Mouse (Mus musculus): ENCODE data around the gene Olfr1181. TPM values are rescaled to one million over a fixed set of nuclear protein-coding genes. Genes with fewer than 3 reads are reported as not detected.
"Not testable (repeated sequence)": the region's sequence is repeated elsewhere in the genome, so short reads cannot be mapped to it uniquely, and the experiment has no call there.

Olfr1181 gene
- polyA plus RNA-seq (2014; fragmentation: Nextera tagmentation; extraction: Ambion mirVana): not detected in 2 replicates

- H3K4me2 ChIP-seq (ENCODE audit: low read depth, severe bottlenecking): no peak within 1 kb of the TSS
- ATAC-seq (ENCODE audit: insufficient number of reproducible peaks, low FRiP score, low TSS enrichment, low read depth) (no peak), DNase-seq (ENCODE audit: low spot score) (no peak)
- 91% methylated on average over 1 of the region's 1 CpGs for WGBS
- no peak within 1 kb of the TSS for H3K9ac ChIP-seq (ENCODE audit: low read length)
- H3K9me3 ChIP-seq (ENCODE audit: control insufficient read depth, low read length): no peaks in the 10 kb centered on the region
- H3K27me3 ChIP-seq (ENCODE audit: control insufficient read depth, insufficient read depth, low read length): no peaks in the 10 kb centered on the region
- H3K36me3 ChIP-seq (ENCODE audit: control insufficient read depth, insufficient read depth, low read length): no peaks in the 10 kb centered on the region
- H3K27ac ChIP-seq (replicated peaks; ENCODE audit: low read depth, low read length): no peak within 1 kb of the TSS
- H3K4me3 ChIP-seq (ENCODE audit: low read depth, low read length): no peak within 1 kb of the TSS
- H3K4me1 ChIP-seq (ENCODE audit: control insufficient read depth, insufficient read depth, low read length): no peaks in the 10 kb centered on the region
Measured at GRCm38 (mm10) chr2:88426071-88426470, at the start of gene Olfr1181. Gene Olfr1181 (minus strand): TSS chr2:88426171.

DNA sequence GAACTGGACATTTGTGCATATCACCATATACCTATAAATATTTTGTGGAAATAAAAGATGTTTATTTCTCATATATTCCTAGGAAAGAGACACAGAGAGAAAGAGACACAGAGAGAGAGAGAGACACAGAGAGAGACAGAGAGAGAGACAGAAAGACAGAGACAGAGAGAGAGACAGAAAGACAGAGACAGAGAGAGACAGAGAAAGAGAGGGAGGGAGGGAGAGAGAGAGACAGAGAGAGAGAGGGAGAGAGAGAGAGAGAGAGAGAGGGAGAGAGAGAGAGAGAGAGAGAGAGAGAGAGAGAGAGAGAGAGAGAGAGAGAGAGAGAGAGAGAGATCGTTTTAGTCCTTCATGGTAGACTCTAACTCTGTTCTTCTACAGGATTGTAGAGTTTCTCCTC, 28.6 kb upstream of the Olfr1181 start, which contains the start of gene Olfr1183:
TSS of gene Olfr1183 (plus strand) at position 301 of the 400 bp plus-strand sequence.
- DNase-seq (ENCODE audit: low spot score); H3K4me1 ChIP-seq (ENCODE audit: control insufficient read depth, insufficient read depth, low read length); H3K4me2 ChIP-seq (ENCODE audit: low read depth, severe bottlenecking); H3K27ac ChIP-seq (replicated peaks; ENCODE audit: low read depth, low read length); ATAC-seq (ENCODE audit: insufficient number of reproducible peaks, low FRiP score, low TSS enrichment, low read depth); H3K9me3 ChIP-seq (ENCODE audit: control insufficient read depth, low read length); H3K4me3 ChIP-seq (ENCODE audit: low read depth, low read length); H3K36me3 ChIP-seq (ENCODE audit: control insufficient read depth, insufficient read depth, low read length); H3K27me3 ChIP-seq (ENCODE audit: control insufficient read depth, insufficient read depth, low read length); H3K9ac ChIP-seq (ENCODE audit: low read length): not testable (repeated sequence)
- WGBS: 58% methylated on average over 1 of the region's 1 CpGs

DNA sequence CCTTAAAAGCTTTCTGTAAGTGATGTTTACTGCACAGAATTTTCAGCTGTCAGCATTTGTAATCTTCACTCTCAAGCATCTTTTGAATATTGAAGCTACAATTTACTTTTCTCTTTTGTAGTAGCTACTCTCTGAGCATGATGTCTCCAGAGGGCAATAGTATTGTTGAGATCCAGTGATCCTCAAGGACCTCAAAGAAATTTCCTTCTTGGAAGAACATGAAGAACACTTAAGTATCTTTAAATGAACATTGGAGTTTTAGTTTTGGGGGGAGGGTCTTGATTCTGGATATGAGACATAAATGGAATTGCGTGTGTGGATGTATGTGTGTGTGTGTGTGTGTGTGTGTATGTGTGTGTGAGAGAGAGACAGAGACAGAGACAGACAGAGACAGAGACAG, 23.1 kb upstream of the Olfr1181 start, which contains the start of gene Gm13757:
TSS of gene Gm13757 (minus strand) at position 101 of the 400 bp plus-strand sequence.
- H3K9ac ChIP-seq (ENCODE audit: low read length): no peak within 1 kb of the TSS
- no peak within 1 kb of the TSS for H3K27ac ChIP-seq (replicated peaks; ENCODE audit: low read depth, low read length)
- H3K4me2 ChIP-seq (ENCODE audit: low read depth, severe bottlenecking): no peak within 1 kb of the TSS
- H3K27me3 ChIP-seq (ENCODE audit: control insufficient read depth, insufficient read depth, low read length): no peaks in the 10 kb centered on the region
- ATAC-seq (ENCODE audit: insufficient number of reproducible peaks, low FRiP score, low TSS enrichment, low read depth) (no peak), DNase-seq (ENCODE audit: low spot score) (no peak)
- 89% methylated on average over 1 of the region's 1 CpGs for WGBS
- no peaks in the 10 kb centered on the region for H3K4me1 ChIP-seq (ENCODE audit: control insufficient read depth, insufficient read depth, low read length)
- H3K9me3 ChIP-seq (ENCODE audit: control insufficient read depth, low read length): no peaks in the 10 kb centered on the region
- no peaks in the 10 kb centered on the region for H3K36me3 ChIP-seq (ENCODE audit: control insufficient read depth, insufficient read depth, low read length)
- no peak within 1 kb of the TSS for H3K4me3 ChIP-seq (ENCODE audit: low read depth, low read length)

- Histone ChIP-seq H3K4me2 (ENCODE audit: low read depth, severe bottlenecking) (no peak within 1 kb of the TSS), H3K9ac (ENCODE audit: low read length) (no peak within 1 kb of the TSS), H3K27me3 (ENCODE audit: control insufficient read depth, insufficient read depth, low read length) (no peaks in the 10 kb centered on the region), H3K4me3 (ENCODE audit: low read depth, low read length) (no peak within 1 kb of the TSS), H3K36me3 (ENCODE audit: control insufficient read depth, insufficient read depth, low read length) (no peaks in the 10 kb centered on the region), H3K9me3 (ENCODE audit: control insufficient read depth, low read length) (no peaks in the 10 kb centered on the region), H3K4me1 (ENCODE audit: control insufficient read depth, insufficient read depth, low read length) (no peaks in the 10 kb centered on the region), H3K27ac (replicated peaks; ENCODE audit: low read depth, low read length) (no peak within 1 kb of the TSS)
- ATAC-seq (ENCODE audit: insufficient number of reproducible peaks, low FRiP score, low TSS enrichment, low read depth) (no peak), DNase-seq (ENCODE audit: low spot score) (no peak)
- WGBS: 79% methylated on average over 2 of the region's 2 CpGs
Measured at GRCm38 (mm10) chr2:88419051-88419450, 6.9 kb downstream of the Olfr1181 start, which contains the start of gene Olfr1180. Gene Olfr1180 (minus strand): TSS chr2:88419151.

DNA sequence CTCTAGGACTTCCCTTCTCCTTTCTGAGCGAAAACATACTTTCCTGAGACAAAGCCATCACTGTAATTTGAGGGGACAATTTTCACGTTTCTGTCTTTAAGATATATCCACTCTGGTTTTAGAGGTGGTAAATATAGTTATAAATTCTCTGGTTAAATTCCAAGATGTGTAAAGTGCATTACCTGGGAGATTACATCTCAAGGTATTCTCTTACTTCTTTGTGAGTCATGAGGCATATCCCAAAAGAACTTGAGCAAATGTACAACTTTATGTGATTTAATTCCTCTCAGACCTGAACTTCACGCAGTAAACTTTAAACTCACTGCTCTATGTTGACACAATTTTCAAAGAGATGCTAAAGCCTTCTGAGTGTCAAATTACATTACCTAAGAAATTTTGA, 19.6 kb downstream of the Olfr1181 start, which contains the start of gene Olfr1179:
TSS of gene Olfr1179 (minus strand) at position 101 of the 400 bp plus-strand sequence.
- ATAC-seq (ENCODE audit: insufficient number of reproducible peaks, low FRiP score, low TSS enrichment, low read depth): no peak
- WGBS: 82% methylated on average over 3 of the region's 3 CpGs
- H3K4me1 ChIP-seq (ENCODE audit: control insufficient read depth, insufficient read depth, low read length): no peaks in the 10 kb centered on the region

DNA sequence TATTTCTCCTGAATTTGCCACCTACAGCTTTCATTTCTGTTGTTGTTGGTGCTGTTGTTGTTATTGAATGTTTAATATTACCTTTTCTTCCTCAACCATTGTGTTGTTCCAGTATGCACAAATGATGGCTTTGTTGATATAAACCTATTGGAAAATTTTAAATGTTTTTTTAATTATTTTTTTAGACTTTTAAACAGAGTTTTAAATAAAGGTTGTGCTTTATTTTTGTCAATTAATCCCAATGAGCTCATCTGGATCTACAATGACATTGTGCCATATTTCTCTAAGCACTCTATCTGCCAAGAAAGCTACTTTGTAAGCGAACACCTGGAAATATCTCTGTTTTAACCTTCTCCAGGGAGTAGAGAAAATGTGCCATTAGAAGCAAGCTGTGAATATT, 39.2 kb downstream of the Olfr1181 start, which contains the start of gene Olfr1178:
TSS of gene Olfr1178 (plus strand) at position 301 of the 400 bp plus-strand sequence.
- no peak within 1 kb of the TSS for H3K27ac ChIP-seq (replicated peaks; ENCODE audit: low read depth, low read length)
- no peaks in the 10 kb centered on the region for H3K9me3 ChIP-seq (ENCODE audit: control insufficient read depth, low read length)
- H3K9ac ChIP-seq (ENCODE audit: low read length): no peak within 1 kb of the TSS
- no peaks in the 10 kb centered on the region for H3K27me3 ChIP-seq (ENCODE audit: control insufficient read depth, insufficient read depth, low read length)
- WGBS: 87% methylated on average over 1 of the region's 1 CpGs
- DNase-seq (ENCODE audit: low spot score) (no peak), ATAC-seq (ENCODE audit: insufficient number of reproducible peaks, low FRiP score, low TSS enrichment, low read depth) (no peak)
- H3K36me3 ChIP-seq (ENCODE audit: control insufficient read depth, insufficient read depth, low read length): no peaks in the 10 kb centered on the region
- H3K4me1 ChIP-seq (ENCODE audit: control insufficient read depth, insufficient read depth, low read length): no peaks in the 10 kb centered on the region
- no peak within 1 kb of the TSS for H3K4me3 ChIP-seq (ENCODE audit: low read depth, low read length)
- H3K4me2 ChIP-seq (ENCODE audit: low read depth, severe bottlenecking): no peak within 1 kb of the TSS

More for the DNA sequence above, 19.6 kb downstream of the Olfr1181 start, which contains the start of gene Olfr1179:
- H3K9me3 ChIP-seq (ENCODE audit: control insufficient read depth, low read length): no peaks in the 10 kb centered on the region
- H3K27me3 ChIP-seq (ENCODE audit: control insufficient read depth, insufficient read depth, low read length): no peaks in the 10 kb centered on the region
- H3K9ac ChIP-seq (ENCODE audit: low read length): no peak within 1 kb of the TSS
- no peak for DNase-seq (ENCODE audit: low spot score)
- H3K27ac ChIP-seq (replicated peaks; ENCODE audit: low read depth, low read length): no peak within 1 kb of the TSS
- no peak within 1 kb of the TSS for H3K4me2 ChIP-seq (ENCODE audit: low read depth, severe bottlenecking)
- H3K36me3 ChIP-seq (ENCODE audit: control insufficient read depth, insufficient read depth, low read length): no peaks in the 10 kb centered on the region
- no peak within 1 kb of the TSS for H3K4me3 ChIP-seq (ENCODE audit: low read depth, low read length)

Other genes with a start within 250 kb of the Olfr1181 start
- not detected in 2 replicates for gene Olfr1168, start 244.3 kb downstream of the Olfr1181 start, polyA plus RNA-seq (2014; fragmentation: Nextera tagmentation; extraction: Ambion mirVana)
- gene Olfr1170, start 197.8 kb downstream of the Olfr1181 start, polyA plus RNA-seq (2014; fragmentation: Nextera tagmentation; extraction: Ambion mirVana): not detected in 2 replicates
- not detected in 2 replicates for gene Olfr1173, start 146.3 kb downstream of the Olfr1181 start, polyA plus RNA-seq (2014; fragmentation: Nextera tagmentation; extraction: Ambion mirVana)
- gene Olfr1174-ps, start 111.0 kb downstream of the Olfr1181 start, polyA plus RNA-seq (2014; fragmentation: Nextera tagmentation; extraction: Ambion mirVana): not detected in 2 replicates
- not detected in 2 replicates for gene Olfr1175-ps, start 99.0 kb downstream of the Olfr1181 start, polyA plus RNA-seq (2014; fragmentation: Nextera tagmentation; extraction: Ambion mirVana)
- gene Olfr1176, start 89.5 kb downstream of the Olfr1181 start, polyA plus RNA-seq (2014; fragmentation: Nextera tagmentation; extraction: Ambion mirVana): not detected in 2 replicates
- not detected in 2 replicates for gene Olfr1177-ps, start 79.7 kb downstream of the Olfr1181 start, polyA plus RNA-seq (2014; fragmentation: Nextera tagmentation; extraction: Ambion mirVana)
- gene Olfr1178, start 39.1 kb downstream of the Olfr1181 start, polyA plus RNA-seq (2014; fragmentation: Nextera tagmentation; extraction: Ambion mirVana): not detected in 2 replicates
- not detected in 2 replicates for gene Olfr1179, start 19.7 kb downstream of the Olfr1181 start, polyA plus RNA-seq (2014; fragmentation: Nextera tagmentation; extraction: Ambion mirVana)
- not detected in 2 replicates for gene Olfr1180, start 7.0 kb downstream of the Olfr1181 start, polyA plus RNA-seq (2014; fragmentation: Nextera tagmentation; extraction: Ambion mirVana)
- gene Gm13757, start 23.0 kb upstream of the Olfr1181 start, polyA plus RNA-seq (2014; fragmentation: Nextera tagmentation; extraction: Ambion mirVana): not detected in 2 replicates
- not detected in 2 replicates for gene Olfr1183, start 28.7 kb upstream of the Olfr1181 start, polyA plus RNA-seq (2014; fragmentation: Nextera tagmentation; extraction: Ambion mirVana)
- not detected in 2 replicates for gene Olfr1184, start 57.4 kb upstream of the Olfr1181 start, polyA plus RNA-seq (2014; fragmentation: Nextera tagmentation; extraction: Ambion mirVana)
- gene Olfr1185-ps1, start 67.1 kb upstream of the Olfr1181 start, polyA plus RNA-seq (2014; fragmentation: Nextera tagmentation; extraction: Ambion mirVana): not detected in 2 replicates
- not detected in 2 replicates for gene Olfr1186, start 92.4 kb upstream of the Olfr1181 start, polyA plus RNA-seq (2014; fragmentation: Nextera tagmentation; extraction: Ambion mirVana)
- not detected in 2 replicates for gene Olfr1188, start 130.8 kb upstream of the Olfr1181 start, polyA plus RNA-seq (2014; fragmentation: Nextera tagmentation; extraction: Ambion mirVana)
- not detected in 2 replicates for gene Olfr1189, start 160.3 kb upstream of the Olfr1181 start, polyA plus RNA-seq (2014; fragmentation: Nextera tagmentation; extraction: Ambion mirVana)
- not detected in 2 replicates for gene Olfr1191-ps1, start 214.4 kb upstream of the Olfr1181 start, polyA plus RNA-seq (2014; fragmentation: Nextera tagmentation; extraction: Ambion mirVana)
- gene Olfr1192-ps1, start 222.3 kb upstream of the Olfr1181 start, polyA plus RNA-seq (2014; fragmentation: Nextera tagmentation; extraction: Ambion mirVana): not detected in 2 replicates
- gene Olfr1193, start 249.5 kb upstream of the Olfr1181 start, polyA plus RNA-seq (2014; fragmentation: Nextera tagmentation; extraction: Ambion mirVana): not detected in 2 replicates